Mouse (Mus musculus): ENCODE data around the gene Pik3c2b.

Pik3c2b gene

GRCm38 (mm10) chr1:133069275-133070120, 24.0 kb downstream of the Pik3c2b start:
- in situ Hi-C loops (cut with MboI, MseI), result loop anchor here (10.0 kb wide), 1 partner anchor 1815 kb away; no protein-coding TSS in a partner anchor

- in situ Hi-C loops (cut with MboI, MseI), result no loop called here
Measured at GRCm38 (mm10) chr1:133070157-133070556, 24.7 kb downstream of the Pik3c2b start.

GRCm38 (mm10) chr1:133071666-133072381, 26.4 kb downstream of the Pik3c2b start:
- in situ Hi-C loops (cut with MboI, MseI), result no loop called here

- in situ Hi-C loops (cut with MboI, MseI), result no loop called here
Measured at GRCm38 (mm10) chr1:133073327-133073856, 27.9 kb downstream of the Pik3c2b start.

GRCm38 (mm10) chr1:133074541-133074940, 29.1 kb downstream of the Pik3c2b start:
- in situ Hi-C loops (cut with MboI, MseI), result no loop called here

- in situ Hi-C loops (cut with MboI, MseI), result no loop called here
Measured at GRCm38 (mm10) chr1:133075651-133076400, 30.4 kb downstream of the Pik3c2b start.

- in situ Hi-C loops (cut with MboI, MseI), result no loop called here
Measured at GRCm38 (mm10) chr1:133076681-133077514, 31.4 kb downstream of the Pik3c2b start.

GRCm38 (mm10) chr1:133077606-133078337, 32.3 kb downstream of the Pik3c2b start:
- in situ Hi-C loops (cut with MboI, MseI), result no loop called here

GRCm38 (mm10) chr1:133078338-133078727, 32.9 kb downstream of the Pik3c2b start:
- in situ Hi-C loops (cut with MboI, MseI), result no loop called here

- in situ Hi-C loops (cut with MboI, MseI), result no loop called here
Measured at GRCm38 (mm10) chr1:133079509-133079908, 34.0 kb downstream of the Pik3c2b start.

- in situ Hi-C loops (cut with MboI, MseI), result no loop called here
Measured at GRCm38 (mm10) chr1:133080079-133080561, 34.7 kb downstream of the Pik3c2b start.

- in situ Hi-C loops (cut with MboI, MseI), result no loop called here
Measured at GRCm38 (mm10) chr1:133080717-133081116, 35.2 kb downstream of the Pik3c2b start.

- in situ Hi-C loops (cut with MboI, MseI), result no loop called here
Measured at GRCm38 (mm10) chr1:133083003-133083546, 37.6 kb downstream of the Pik3c2b start.

- in situ Hi-C loops (cut with MboI, MseI), result no loop called here
Measured at GRCm38 (mm10) chr1:133083942-133084625, 38.6 kb downstream of the Pik3c2b start.

GRCm38 (mm10) chr1:133084708-133085416, 39.4 kb downstream of the Pik3c2b start:
- in situ Hi-C loops (cut with MboI, MseI), result no loop called here

GRCm38 (mm10) chr1:133085417-133085742, 39.9 kb downstream of the Pik3c2b start:
- in situ Hi-C loops (cut with MboI, MseI), result no loop called here

GRCm38 (mm10) chr1:133086804-133087203, 41.3 kb downstream of the Pik3c2b start:
- in situ Hi-C loops (cut with MboI, MseI), result no loop called here

GRCm38 (mm10) chr1:133087206-133087905, 41.9 kb downstream of the Pik3c2b start:
- in situ Hi-C loops (cut with MboI, MseI), result no loop called here

Measured in T-helper 2 cell (primary cell).